13 mouse cellular contexts compared by ENCODE assay signal in genomic region chr2:131498219-131498618, GRCm38 (mm10). TPM values are rescaled to one million over a fixed set of nuclear protein-coding genes. Genes with fewer than 3 reads are reported as not detected.
DNase-seq lines count a peak whose midpoint lies in the region; ATAC-seq and TF ChIP-seq lines count a peak whose summit lies in the region.
"Had no signal": no experiment of that assay in that cellular context is flagged by ENCODE, and none has a peak within 500 bp of the region (broad histone marks: within the 10 kb centered on the region; RNA-seq: fewer than 3 reads in every experiment).

No protein-coding gene starts in this region.

- WGBS in heart, postnatal 0 days = 66% methylated on average over 7 of the region's 7 CpGs

- no peak overlapping the region for H3K4me2 ChIP-seq in heart, postnatal 0 days (ENCODE audit: low read depth, low read length)
- H3K4me2 ChIP-seq: hindbrain, embryonic 14.5 days had no signal

- H3K9me3 ChIP-seq in heart, postnatal 0 days (replicated peaks; ENCODE audit: control insufficient read depth, low read length) = no peaks in the 10 kb centered on the region

- no peak for TF ChIP-seq CTCF in heart, postnatal 0 days (IDR thresholded peaks at IDR 0.05; ENCODE audit: low read depth)

- TF ChIP-seq EP300 in heart, postnatal 0 days (IDR thresholded peaks at IDR 0.05; ENCODE audit: low read depth) = no peak

- ATAC-seq in heart, postnatal 0 days (ENCODE audit: insufficient read depth, low read depth) = no peak
- ATAC-seq in megakaryocyte-erythroid progenitor cell, adult 5-6 weeks (replicated peaks; ENCODE audit: low FRiP score, low TSS enrichment, poor library complexity, severe bottlenecking) = no peak
- ATAC-seq in CD4-positive, CD25-positive, alpha-beta regulatory T cell, adult 4 months = no peak
- ATAC-seq: forebrain, postnatal 0 days had no signal

- no peak overlapping the region for H3K4me3 ChIP-seq in heart, postnatal 0 days (ENCODE audit: low read depth, low read length)

- H3K27ac ChIP-seq in heart, postnatal 0 days (ENCODE audit: low read depth) = peak overlapping the region; percentile 40
- H3K27ac ChIP-seq: hindbrain, embryonic 14.5 days had no signal

- H3K27me3 ChIP-seq in heart, postnatal 0 days (ENCODE audit: control insufficient read depth, insufficient read depth, low read length) = no peaks in the 10 kb centered on the region

- no peak overlapping the region for H3K9ac ChIP-seq in heart, postnatal 0 days (replicated peaks; ENCODE audit: low read depth, low read length)
- H3K9ac ChIP-seq: forebrain, postnatal 0 days; hindbrain, embryonic 14.5 days had no signal

- no peaks in the 10 kb centered on the region for H3K36me3 ChIP-seq in heart, postnatal 0 days (replicated peaks; ENCODE audit: control insufficient read depth, insufficient read depth, low read length)

- DNase-seq in kidney, postnatal 4 days = peak; percentile 29 to 31
- no peak for DNase-seq in kidney, postnatal 14 days
- DNase-seq in Muller cell, postnatal 12 days (ENCODE audit: inconsistent ontology term) = peak; percentile 63
- peak; percentile 76 to 85 for DNase-seq in cerebellum, postnatal 10 days
- no peak for DNase-seq in heart, postnatal 0 days (ENCODE audit: low spot score)
- DNase-seq in thymus, adult 18-20 months = no peak
- DNase-seq: forebrain, postnatal 0 days; kidney, postnatal 36 days; spleen, adult 18-20 months; thymus, postnatal 14 days had no signal

- peaks cover 36% of the 10 kb centered on the region for H3K4me1 ChIP-seq in heart, postnatal 0 days (ENCODE audit: control insufficient read depth, insufficient read depth)

RNA-seq across cellular contexts. Expression of gene Smox, which starts 6.9 kb away (rescaled TPM):
- total RNA-seq in heart, postnatal 0 days (2014; rRNA removed; ENCODE audit: low replicate concordance) = 30.2 and 31.4 TPM in 2 replicates
- 32.4 and 32.7 TPM in 2 replicates for polyA plus RNA-seq in heart, postnatal 0 days (2015; fragmentation: Nextera tagmentation; extraction: Ambion mirVana)
- total RNA-seq in megakaryocyte-erythroid progenitor cell, adult 5-6 weeks (2014; fragmentation: Nextera tagmentation) = 12.5 and 27.3 TPM in 2 replicates
- 8.7 and 18.9 TPM in 2 replicates for total RNA-seq in megakaryocyte-erythroid progenitor cell, adult 5-6 weeks (2017)
- polyA plus RNA-seq in CD4-positive, CD25-positive, alpha-beta regulatory T cell, adult 4 months (2017; shearing (Covaris generic)) = 10 to 100 TPM; 11.7 to 15.3 TPM

Comparison
In these comparisons a context has a peak if more than half of its experiments do, and no peak if none do; other contexts are left out.
1. DNase-seq: peak in kidney, postnatal 4 days (2 of 2), Muller cell, postnatal 12 days (single experiment) and cerebellum, postnatal 10 days (2 of 2); none in kidney, postnatal 14 days (single experiment), heart, postnatal 0 days (single experiment) and thymus, adult 18-20 months (0 of 2).